Mouse (Mus musculus) ovary, postnatal 14 days (tissue): Measurements from ENCODE around the gene Zfp467.
A peak's percentile ranks its signal among the peaks of the same experiment; 100 is the strongest.

Source experiments
- DNase-seq: peaks from one replicate; pipeline ENCODE4 v3.0.0; 2022; ENCODE audit warnings: low spot score

The Zfp467 gene

GRCm38 (mm10) chr6:48445181-48446101 lies at the start of gene Zfp467:
Gene Zfp467, minus strand, starts transcription at chr6:48445825.
- peak; percentile 64 for DNase-seq

GRCm38 (mm10) chr6:48493136-48493730 lies 47.6 kb upstream of the Zfp467 start:
- no peak for DNase-seq

GRCm38 (mm10) chr6:48491361-48491760 lies 45.7 kb upstream of the Zfp467 start:
- DNase-seq: no peak

- no peak for DNase-seq
Observed at GRCm38 (mm10) chr6:48489741-48490140, 44.1 kb upstream of the Zfp467 start.

GRCm38 (mm10) chr6:48487747-48488725 lies 42.4 kb upstream of the Zfp467 start:
- no peak for DNase-seq

DNA sequence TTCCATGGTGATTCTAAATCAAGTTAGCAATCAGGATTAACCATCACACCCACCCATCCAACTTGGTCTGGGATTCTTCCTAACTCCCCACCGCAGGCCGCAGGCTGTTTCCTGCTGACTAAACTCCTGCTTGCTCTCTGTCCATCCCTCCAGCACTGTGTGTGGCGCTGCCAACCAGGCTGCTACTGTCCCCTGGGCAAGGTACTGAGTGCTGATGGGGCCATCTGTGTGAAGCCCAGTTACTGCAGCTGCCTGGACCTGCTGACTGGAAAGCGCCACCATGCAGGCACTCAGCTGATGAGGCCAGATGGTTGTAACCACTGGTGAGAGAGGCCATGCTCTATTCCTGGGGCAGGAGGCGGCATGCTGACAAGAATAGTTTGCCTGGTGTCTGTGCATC lies 36.9 kb upstream of the Zfp467 start:
- no peak for DNase-seq

- no peak for DNase-seq
Observed at GRCm38 (mm10) chr6:48478446-48478845, 32.8 kb upstream of the Zfp467 start.

GRCm38 (mm10) chr6:48470739-48471138 lies 25.1 kb upstream of the Zfp467 start:
- DNase-seq: no peak

DNA sequence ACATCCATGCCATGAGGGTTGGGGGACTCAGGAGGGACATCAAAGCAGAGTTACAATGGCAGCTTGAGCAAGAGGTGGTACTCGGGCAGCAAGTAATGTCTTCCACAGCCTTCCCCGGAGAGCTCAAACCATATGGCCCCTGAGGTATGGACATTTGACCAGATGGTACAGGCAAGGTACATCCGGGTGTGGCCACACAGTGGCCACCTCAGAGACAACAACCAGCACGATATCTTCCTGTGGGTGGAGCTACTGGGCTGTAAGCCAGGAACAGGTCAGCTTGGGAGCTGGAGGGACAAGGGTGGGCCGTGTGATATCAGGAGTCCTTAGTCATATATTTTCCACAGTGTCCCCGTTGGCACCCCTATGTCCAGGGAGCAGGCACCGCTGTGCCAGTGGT lies 21.9 kb upstream of the Zfp467 start:
- DNase-seq: no peak

DNA sequence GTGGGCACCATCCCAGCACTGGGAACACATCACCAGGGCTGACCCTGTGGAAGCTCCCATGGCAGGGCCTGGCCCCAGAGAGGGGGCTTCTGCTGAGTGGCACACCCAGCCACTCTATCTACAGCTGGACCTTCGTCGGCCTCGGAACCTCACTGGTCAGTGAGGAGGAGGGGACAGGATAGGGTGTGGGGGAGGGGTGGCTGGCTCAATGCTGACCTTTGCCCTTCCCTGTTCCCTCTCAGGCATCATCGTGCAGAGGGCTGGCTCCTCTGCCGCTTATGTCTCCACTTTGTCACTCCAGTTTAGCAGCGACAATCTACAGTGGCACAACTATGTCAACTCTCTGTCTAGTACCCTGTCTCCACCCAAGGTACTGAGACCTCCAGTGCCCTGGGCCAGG lies 21.1 kb upstream of the Zfp467 start:
- no peak for DNase-seq

GRCm38 (mm10) chr6:48464966-48465679 lies 19.5 kb upstream of the Zfp467 start:
- no peak for DNase-seq

GRCm38 (mm10) chr6:48452771-48453170 lies 7.1 kb upstream of the Zfp467 start:
- no peak for DNase-seq

DNA sequence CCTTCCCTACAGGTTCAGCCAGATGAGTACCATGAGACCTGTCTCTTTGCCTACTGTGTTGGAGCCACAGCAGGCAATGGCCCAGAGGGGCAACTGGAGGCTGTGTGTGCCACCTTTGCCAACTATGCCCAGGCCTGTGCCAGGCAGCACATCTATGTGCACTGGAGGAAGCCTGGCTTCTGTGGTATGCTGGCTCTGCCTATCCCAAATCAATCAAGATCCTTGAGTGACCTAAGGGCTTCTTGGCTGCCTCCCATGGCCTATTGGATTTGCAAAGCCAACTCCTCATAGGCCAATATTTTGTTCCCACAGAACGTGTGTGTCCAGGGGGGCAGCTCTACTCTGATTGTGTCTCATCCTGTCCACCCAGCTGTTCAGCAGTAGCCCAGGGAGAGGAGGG lies 6.5 kb upstream of the Zfp467 start:
- DNase-seq: no peak

- DNase-seq: no peak
Observed at GRCm38 (mm10) chr6:48448527-48448926, 2.9 kb upstream of the Zfp467 start.

DNA sequence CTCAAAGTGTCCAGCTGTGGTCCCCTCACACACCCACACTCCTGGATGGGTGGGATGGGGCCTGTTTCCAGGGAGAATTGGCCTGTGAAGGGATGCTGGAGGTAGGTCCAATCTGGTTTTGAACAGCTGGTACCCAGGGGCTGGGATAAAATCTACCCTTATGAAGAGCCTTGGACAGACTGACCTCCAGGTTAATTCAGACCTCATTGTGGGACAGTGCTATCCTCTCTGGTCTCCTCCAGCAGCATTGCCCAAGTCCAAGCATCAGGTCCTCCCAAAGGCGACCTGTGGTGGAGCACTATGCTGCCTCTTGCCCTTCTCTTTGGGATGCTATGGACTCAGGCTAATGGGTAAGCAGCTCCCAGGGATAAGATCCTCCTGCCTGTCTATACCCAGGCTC lies 2.3 kb upstream of the Zfp467 start, which contains the start of gene Sspo:
Sspo (plus strand) TSS at position 301 of the 400 bp plus-strand sequence.
- DNase-seq: no peak

- no peak for DNase-seq
Observed at GRCm38 (mm10) chr6:48446896-48447295, 1.3 kb upstream of the Zfp467 start.

DNA sequence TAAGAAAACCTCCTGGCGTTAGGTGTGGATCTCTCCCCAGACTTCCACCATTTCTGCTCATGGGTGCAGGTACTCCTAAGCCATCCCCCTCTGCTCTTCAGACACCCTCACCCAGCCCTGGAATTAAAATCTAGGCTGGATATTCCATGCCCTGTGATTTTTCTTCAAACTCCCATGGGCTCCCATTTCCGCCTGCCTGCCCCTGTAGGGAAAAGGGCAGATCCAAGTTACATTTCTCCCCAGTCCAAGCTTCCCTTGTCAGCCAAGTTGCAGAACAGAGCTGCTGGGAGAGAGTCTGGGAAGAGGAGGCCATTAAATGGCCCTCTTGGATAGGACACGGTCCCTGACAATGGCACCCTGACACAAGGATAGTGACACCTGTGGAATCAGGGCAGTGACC lies 631 bp upstream of the Zfp467 start:
- no peak for DNase-seq

- peak; percentile 77 for DNase-seq
Observed at GRCm38 (mm10) chr6:48444310-48445180, 1.1 kb downstream of the Zfp467 start.

DNA sequence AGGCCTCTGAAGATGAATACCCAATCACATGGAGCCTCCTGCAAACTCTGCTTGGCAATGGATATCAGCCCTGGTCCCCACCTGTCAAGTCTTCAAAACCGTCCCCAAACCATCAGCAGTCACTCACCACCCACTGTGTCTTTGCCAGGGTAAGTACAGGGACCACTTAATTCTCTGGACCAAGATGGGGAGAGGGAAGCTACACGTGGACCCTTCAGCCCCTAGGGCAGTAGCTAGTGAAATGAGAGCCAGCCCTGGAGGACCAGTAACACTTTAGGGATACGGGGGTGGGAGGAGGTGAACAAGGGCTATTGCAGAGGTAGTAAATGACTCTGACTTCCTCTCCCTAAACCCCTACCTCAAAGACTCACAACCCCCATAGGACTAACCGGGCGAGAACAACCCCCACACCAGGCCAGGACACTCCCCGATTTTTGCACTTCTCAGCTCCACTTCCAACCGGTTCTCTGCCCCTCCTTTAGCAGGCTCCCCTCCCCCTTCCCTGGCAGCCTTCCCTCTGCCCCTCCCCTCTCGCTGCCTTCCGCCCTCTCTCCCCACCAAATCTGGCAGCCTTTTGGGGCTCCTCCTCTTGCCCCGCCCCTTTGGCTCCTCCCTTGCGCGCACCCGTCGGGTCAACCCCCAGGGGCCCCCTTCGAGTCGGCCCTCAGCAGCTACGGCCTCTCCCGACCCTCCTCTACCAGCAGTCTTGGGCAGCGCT lies 1.9 kb downstream of the Zfp467 start:
- DNase-seq: peak; percentile 98
